Mouse (Mus musculus) right cerebral cortex, postnatal 14 days (tissue): ENCODE results near the gene Ppip5k2.

Experiments
- DNase-seq: peaks from one replicate; pipeline ENCODE4 v3.0.0; 2022

The Ppip5k2 gene

DNA sequence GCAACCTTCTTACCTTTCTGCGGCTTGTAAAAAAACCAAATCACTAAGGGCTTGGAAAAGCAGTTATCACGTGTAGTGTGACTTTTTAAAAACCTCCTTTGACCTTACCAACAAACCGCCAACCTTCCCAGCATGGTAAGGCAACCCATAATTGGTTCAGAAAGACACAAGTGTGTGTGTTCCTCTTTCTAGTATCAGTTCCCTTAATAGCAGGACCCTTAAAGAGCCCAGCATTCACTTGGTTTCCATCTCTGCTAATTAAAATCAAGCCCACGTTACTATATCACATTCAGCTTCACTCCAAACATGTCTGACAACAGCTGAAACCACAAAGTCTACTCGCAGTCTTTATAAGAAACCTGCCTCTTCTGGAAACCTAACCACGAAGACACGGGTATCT lies 110.8 kb downstream of the Ppip5k2 start:
- DNase-seq: no peak

DNA sequence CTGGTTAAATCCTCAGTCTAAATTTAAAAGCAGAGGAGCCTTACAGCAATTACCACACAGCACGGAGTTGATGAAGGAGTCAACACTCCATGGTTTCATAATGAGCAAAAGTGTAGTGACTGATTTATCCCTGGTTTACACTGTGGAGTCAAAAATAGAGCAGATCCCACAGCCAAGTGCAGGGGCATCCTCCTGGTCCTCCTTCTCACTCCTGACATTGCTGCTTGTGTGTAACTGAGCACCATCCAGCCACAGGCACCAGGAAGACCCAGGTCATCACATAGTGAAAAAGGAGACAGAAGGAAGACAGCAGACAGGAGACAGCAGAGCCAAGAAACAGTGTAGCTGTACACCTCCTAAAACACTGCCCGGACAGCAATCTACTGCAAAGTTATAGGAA lies 112.4 kb downstream of the Ppip5k2 start:
- DNase-seq: no peak

DNA sequence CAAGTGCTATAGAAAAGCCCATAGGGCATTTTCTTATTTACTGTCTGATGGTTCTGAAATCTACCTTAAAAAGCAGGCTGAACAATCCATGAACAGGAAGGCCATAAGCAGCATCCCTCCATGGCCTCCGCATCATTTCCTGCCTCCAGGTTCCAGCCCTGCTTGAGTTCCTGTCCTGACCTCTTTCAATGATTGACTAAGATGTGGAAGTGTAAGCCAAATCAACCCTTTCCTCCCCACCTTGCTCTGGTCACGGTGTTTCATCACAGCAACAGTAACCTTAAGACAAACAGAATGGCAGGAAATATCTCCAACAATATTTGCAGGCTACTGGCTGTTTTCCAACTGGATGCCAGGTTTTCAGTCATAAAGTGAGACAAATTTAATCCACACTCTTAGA lies 113.0 kb downstream of the Ppip5k2 start:
- DNase-seq: no peak
